Mouse (Mus musculus): ENCODE measurements at regions not wholly inside any gene's neighbourhood (a gene's known extent, or its start where the extent isn't known, plus 50 kb on each side); places are given as distances from the start of the nearest gene placed in this dataset.

DNA sequence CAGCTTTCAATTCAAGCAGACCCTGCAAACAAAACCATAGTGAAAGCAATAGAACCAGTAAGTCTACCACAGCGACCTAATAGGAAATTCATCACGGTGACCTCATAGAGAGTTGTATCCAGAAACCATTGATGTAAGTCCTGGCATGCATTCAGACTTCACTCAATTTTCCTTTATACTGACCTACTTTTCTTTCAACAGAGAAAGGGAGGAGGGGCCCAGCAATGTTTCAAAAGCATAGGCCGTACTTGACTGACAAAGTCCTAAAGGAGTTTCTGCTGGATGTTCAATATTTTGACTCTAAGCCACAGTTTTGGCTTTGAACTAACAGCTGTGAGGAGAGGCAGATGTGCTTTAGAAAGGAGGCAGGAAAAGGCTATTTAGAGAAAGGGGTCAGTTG, 88.4 kb downstream of the AI593442 start:
- ATAC-seq (ENCODE audit: insufficient read depth, low FRiP score, low TSS enrichment): no peak
- WGBS: 87% methylated on average over 3 of the region's 3 CpGs

GRCm38 (mm10) chr9:52574066-52574465, 105.5 kb downstream of the AI593442 start:
- H3K27ac ChIP-seq (ENCODE audit: low read depth, low read length): no peak overlapping the region
- no peaks in the 10 kb centered on the region for H3K9me3 ChIP-seq (ENCODE audit: control insufficient read depth, low read length)
- no peak overlapping the region for H3K4me3 ChIP-seq (ENCODE audit: low read depth, low read length)
- ATAC-seq (ENCODE audit: insufficient read depth, low FRiP score, low TSS enrichment): no peak
- WGBS: 90% methylated on average over 4 of the region's 4 CpGs
- H3K9ac ChIP-seq (ENCODE audit: low read length): no peak overlapping the region
- no peak overlapping the region for H3K4me2 ChIP-seq (ENCODE audit: low read depth)
- no peaks in the 10 kb centered on the region for H3K27me3 ChIP-seq (ENCODE audit: control insufficient read depth, insufficient read depth, low read length)
- H3K36me3 ChIP-seq (ENCODE audit: control insufficient read depth, insufficient read depth, low read length): no peaks in the 10 kb centered on the region
- H3K4me1 ChIP-seq (ENCODE audit: control insufficient read depth, insufficient read depth, low read length): no peaks in the 10 kb centered on the region
- no peak for DNase-seq (ENCODE audit: low spot score)

More for the DNA sequence above, 88.4 kb downstream of the AI593442 start:
- Histone ChIP-seq H3K4me2 (ENCODE audit: low read depth) (no peak overlapping the region), H3K9me3 (ENCODE audit: control insufficient read depth, low read length) (no peaks in the 10 kb centered on the region), H3K27ac (ENCODE audit: low read depth, low read length) (no peak overlapping the region), H3K27me3 (ENCODE audit: control insufficient read depth, insufficient read depth, low read length) (no peaks in the 10 kb centered on the region), H3K36me3 (ENCODE audit: control insufficient read depth, insufficient read depth, low read length) (no peaks in the 10 kb centered on the region), H3K4me1 (ENCODE audit: control insufficient read depth, insufficient read depth, low read length) (no peaks in the 10 kb centered on the region), H3K4me3 (ENCODE audit: low read depth, low read length) (no peak overlapping the region), H3K9ac (ENCODE audit: low read length) (no peak overlapping the region)
- DNase-seq (ENCODE audit: low spot score): no peak

- Histone ChIP-seq H3K27ac (ENCODE audit: low read depth, low read length) (no peak overlapping the region), H3K36me3 (ENCODE audit: control insufficient read depth, insufficient read depth, low read length) (no peaks in the 10 kb centered on the region), H3K9ac (ENCODE audit: low read length) (no peak overlapping the region), H3K4me2 (ENCODE audit: low read depth) (no peak overlapping the region), H3K4me3 (ENCODE audit: low read depth, low read length) (no peak overlapping the region), H3K4me1 (ENCODE audit: control insufficient read depth, insufficient read depth, low read length) (no peaks in the 10 kb centered on the region), H3K9me3 (ENCODE audit: control insufficient read depth, low read length) (no peaks in the 10 kb centered on the region), H3K27me3 (ENCODE audit: control insufficient read depth, insufficient read depth, low read length) (no peaks in the 10 kb centered on the region)
- WGBS: 55% methylated on average over 2 of the region's 2 CpGs
- no peak for DNase-seq (ENCODE audit: low spot score)
- no peak for ATAC-seq (ENCODE audit: insufficient read depth, low FRiP score, low TSS enrichment)
Observed at GRCm38 (mm10) chr9:52551577-52552281, 127.9 kb downstream of the AI593442 start.

GRCm38 (mm10) chr9:52546071-52546470, 133.5 kb downstream of the AI593442 start:
- Histone ChIP-seq H3K9ac (ENCODE audit: low read length) (no peak overlapping the region), H3K27ac (ENCODE audit: low read depth, low read length) (no peak overlapping the region), H3K4me3 (ENCODE audit: low read depth, low read length) (no peak overlapping the region), H3K4me1 (ENCODE audit: control insufficient read depth, insufficient read depth, low read length) (no peaks in the 10 kb centered on the region), H3K4me2 (ENCODE audit: low read depth) (no peak overlapping the region), H3K27me3 (ENCODE audit: control insufficient read depth, insufficient read depth, low read length) (no peaks in the 10 kb centered on the region), H3K36me3 (ENCODE audit: control insufficient read depth, insufficient read depth, low read length) (no peaks in the 10 kb centered on the region), H3K9me3 (ENCODE audit: control insufficient read depth, low read length) (no peaks in the 10 kb centered on the region)
- WGBS: 75% methylated on average over 2 of the region's 2 CpGs
- ATAC-seq (ENCODE audit: insufficient read depth, low FRiP score, low TSS enrichment) (no peak), DNase-seq (ENCODE audit: low spot score) (no peak)

DNA sequence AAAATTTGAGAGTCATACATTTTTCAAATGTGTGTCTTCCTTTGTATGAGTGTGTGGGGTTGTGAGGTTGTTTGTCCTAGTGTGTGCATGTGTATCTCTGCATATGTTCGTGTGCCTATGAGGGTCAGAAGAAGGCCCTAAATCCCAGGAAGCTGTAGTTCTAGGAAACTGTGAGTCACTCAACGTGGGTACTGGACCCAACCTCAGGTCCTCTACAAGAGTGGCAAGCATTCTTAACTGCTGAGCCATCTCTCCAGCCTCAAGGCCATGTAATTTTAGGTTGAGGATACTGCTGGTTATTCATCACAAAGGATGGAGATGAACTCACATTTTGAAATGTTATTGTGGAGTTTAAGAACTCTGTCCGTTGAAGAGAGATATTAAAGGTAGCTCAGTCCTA, 140.5 kb downstream of the AI593442 start:
- Histone ChIP-seq H3K27me3 (ENCODE audit: control insufficient read depth, insufficient read depth, low read length) (no peaks in the 10 kb centered on the region), H3K27ac (ENCODE audit: low read depth, low read length) (no peak overlapping the region), H3K4me3 (ENCODE audit: low read depth, low read length) (no peak overlapping the region), H3K9ac (ENCODE audit: low read length) (no peak overlapping the region), H3K4me2 (ENCODE audit: low read depth) (no peak overlapping the region), H3K4me1 (ENCODE audit: control insufficient read depth, insufficient read depth, low read length) (no peaks in the 10 kb centered on the region), H3K9me3 (ENCODE audit: control insufficient read depth, low read length) (no peaks in the 10 kb centered on the region), H3K36me3 (ENCODE audit: control insufficient read depth, insufficient read depth, low read length) (no peaks in the 10 kb centered on the region)
- WGBS: 84% methylated on average over 3 of the region's 3 CpGs
- DNase-seq (ENCODE audit: low spot score): no peak
- no peak for ATAC-seq (ENCODE audit: insufficient read depth, low FRiP score, low TSS enrichment)

- no peaks in the 10 kb centered on the region for H3K27me3 ChIP-seq (ENCODE audit: control insufficient read depth, insufficient read depth, low read length)
- 79% methylated on average over 6 of the region's 6 CpGs for WGBS
- no peak overlapping the region for H3K4me2 ChIP-seq (ENCODE audit: low read depth)
Observed at GRCm38 (mm10) chr9:52529444-52529915, 150.1 kb downstream of the AI593442 start.

DNA sequence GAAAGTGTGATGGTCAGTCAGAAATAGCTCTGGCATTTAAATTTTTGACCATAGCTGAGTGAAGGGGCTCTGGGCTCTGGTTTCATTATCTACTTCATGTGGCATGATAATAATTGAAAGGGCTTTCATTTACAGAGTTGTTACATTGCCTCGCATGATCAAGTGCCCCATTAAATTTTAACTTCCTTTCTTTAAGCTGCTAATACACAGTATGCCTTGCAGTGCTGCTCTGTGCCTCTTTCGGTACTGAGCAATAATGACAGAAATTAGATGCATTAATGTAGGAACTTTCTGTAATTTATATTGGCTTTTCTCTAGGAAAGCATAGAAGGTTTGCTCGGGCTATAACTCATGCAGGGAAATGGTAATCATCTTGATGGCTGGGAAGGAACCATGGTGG, 179.1 kb downstream of the AI593442 start:
- ATAC-seq (ENCODE audit: insufficient read depth, low FRiP score, low TSS enrichment) (no peak), DNase-seq (ENCODE audit: low spot score) (no peak)
- Histone ChIP-seq H3K9ac (ENCODE audit: low read length) (no peak overlapping the region), H3K4me1 (ENCODE audit: control insufficient read depth, insufficient read depth, low read length) (no peaks in the 10 kb centered on the region), H3K4me2 (ENCODE audit: low read depth) (no peak overlapping the region), H3K4me3 (ENCODE audit: low read depth, low read length) (no peak overlapping the region), H3K27ac (ENCODE audit: low read depth, low read length) (no peak overlapping the region), H3K27me3 (ENCODE audit: control insufficient read depth, insufficient read depth, low read length) (no peaks in the 10 kb centered on the region), H3K9me3 (ENCODE audit: control insufficient read depth, low read length) (no peaks in the 10 kb centered on the region), H3K36me3 (ENCODE audit: control insufficient read depth, insufficient read depth, low read length) (no peaks in the 10 kb centered on the region)
- WGBS: 82% methylated on average over 3 of the region's 3 CpGs

More at GRCm38 (mm10) chr9:52529444-52529915, 150.1 kb downstream of the AI593442 start:
- no peak for ATAC-seq (ENCODE audit: insufficient read depth, low FRiP score, low TSS enrichment)
- H3K27ac ChIP-seq (ENCODE audit: low read depth, low read length): no peak overlapping the region
- no peak overlapping the region for H3K9ac ChIP-seq (ENCODE audit: low read length)
- no peaks in the 10 kb centered on the region for H3K4me1 ChIP-seq (ENCODE audit: control insufficient read depth, insufficient read depth, low read length)
- no peak overlapping the region for H3K4me3 ChIP-seq (ENCODE audit: low read depth, low read length)
- no peaks in the 10 kb centered on the region for H3K9me3 ChIP-seq (ENCODE audit: control insufficient read depth, low read length)
- no peak for DNase-seq (ENCODE audit: low spot score)
- H3K36me3 ChIP-seq (ENCODE audit: control insufficient read depth, insufficient read depth, low read length): no peaks in the 10 kb centered on the region

- WGBS: 62% methylated on average over 8 of the region's 8 CpGs
- no peak for DNase-seq (ENCODE audit: low spot score)
- no peaks in the 10 kb centered on the region for H3K36me3 ChIP-seq (ENCODE audit: control insufficient read depth, insufficient read depth, low read length)
- H3K4me3 ChIP-seq (ENCODE audit: low read depth, low read length): no peak overlapping the region
- no peak overlapping the region for H3K9ac ChIP-seq (ENCODE audit: low read length)
- no peaks in the 10 kb centered on the region for H3K27me3 ChIP-seq (ENCODE audit: control insufficient read depth, insufficient read depth, low read length)
- no peak overlapping the region for H3K27ac ChIP-seq (ENCODE audit: low read depth, low read length)
- no peaks in the 10 kb centered on the region for H3K9me3 ChIP-seq (ENCODE audit: control insufficient read depth, low read length)
- H3K4me2 ChIP-seq (ENCODE audit: low read depth): no peak overlapping the region
- no peak for ATAC-seq (ENCODE audit: insufficient read depth, low FRiP score, low TSS enrichment)
- no peaks in the 10 kb centered on the region for H3K4me1 ChIP-seq (ENCODE audit: control insufficient read depth, insufficient read depth, low read length)
Observed at GRCm38 (mm10) chr9:52495483-52496270, 183.9 kb downstream of the AI593442 start.
